Mouse (Mus musculus): ENCODE results near the gene Hoxa4.

Gene Hoxa4

GRCm38 (mm10) chr6:52179690-52180089, 11.9 kb downstream of the Hoxa4 start:
- no peak for DNase-seq (ENCODE audit: low read depth, low spot score)

GRCm38 (mm10) chr6:52178918-52179665, 12.5 kb downstream of the Hoxa4 start:
- no peak for DNase-seq (ENCODE audit: low read depth, low spot score)

- no peak for DNase-seq (ENCODE audit: low read depth, low spot score)
These were observed 13.7 kb downstream of the Hoxa4 start for GRCm38 (mm10) chr6:52177806-52178205.

GRCm38 (mm10) chr6:52177061-52177735, 14.4 kb downstream of the Hoxa4 start, which contains the start of gene 5730596B20Rik:
Gene 5730596B20Rik (plus strand): TSS chr6:52177498.
- DNase-seq (ENCODE audit: low read depth, low spot score): no peak

- no peak for DNase-seq (ENCODE audit: low read depth, low spot score)
These were observed 15.2 kb downstream of the Hoxa4 start for GRCm38 (mm10) chr6:52176391-52176790.

GRCm38 (mm10) chr6:52175864-52176263, 15.7 kb downstream of the Hoxa4 start:
- no peak for DNase-seq (ENCODE audit: low read depth, low spot score)

GRCm38 (mm10) chr6:52174968-52175751, 16.4 kb downstream of the Hoxa4 start:
- DNase-seq (ENCODE audit: low read depth, low spot score): no peak

GRCm38 (mm10) chr6:52173648-52174047, 17.9 kb downstream of the Hoxa4 start:
- DNase-seq (ENCODE audit: low read depth, low spot score): no peak

- no peak for DNase-seq (ENCODE audit: low read depth, low spot score)
These were observed 19.1 kb downstream of the Hoxa4 start for GRCm38 (mm10) chr6:52172501-52172900.

GRCm38 (mm10) chr6:52171938-52172337, 19.6 kb downstream of the Hoxa4 start:
- DNase-seq (ENCODE audit: low read depth, low spot score): no peak

GRCm38 (mm10) chr6:52171331-52171730, 20.2 kb downstream of the Hoxa4 start:
- DNase-seq (ENCODE audit: low read depth, low spot score): no peak

- DNase-seq (ENCODE audit: low read depth, low spot score): no peak
These were observed 20.7 kb downstream of the Hoxa4 start for GRCm38 (mm10) chr6:52170898-52171223.

GRCm38 (mm10) chr6:52170166-52170897, 21.2 kb downstream of the Hoxa4 start:
- no peak for DNase-seq (ENCODE audit: low read depth, low spot score)

- DNase-seq (ENCODE audit: low read depth, low spot score): no peak
These were observed 21.9 kb downstream of the Hoxa4 start for GRCm38 (mm10) chr6:52169499-52170165.

GRCm38 (mm10) chr6:52168191-52169055, 23.1 kb downstream of the Hoxa4 start:
- DNase-seq (ENCODE audit: low read depth, low spot score): no peak

- DNase-seq (ENCODE audit: low read depth, low spot score): no peak
These were observed 23.8 kb downstream of the Hoxa4 start for GRCm38 (mm10) chr6:52167736-52168161.

- DNase-seq (ENCODE audit: low read depth, low spot score): no peak
These were observed 24.4 kb downstream of the Hoxa4 start for GRCm38 (mm10) chr6:52167176-52167575.

- no peak for DNase-seq (ENCODE audit: low read depth, low spot score)
These were observed 25.0 kb downstream of the Hoxa4 start for GRCm38 (mm10) chr6:52166431-52167077.

Measured in telencephalon, adult 2 months (tissue).